Mouse (Mus musculus): Measurements from ENCODE around the gene Tnfaip1.
"Not testable (repeated sequence)": the region's sequence is repeated elsewhere in the genome, so short reads cannot be mapped to it uniquely, and the experiment has no call there.

Gene Tnfaip1

DNA sequence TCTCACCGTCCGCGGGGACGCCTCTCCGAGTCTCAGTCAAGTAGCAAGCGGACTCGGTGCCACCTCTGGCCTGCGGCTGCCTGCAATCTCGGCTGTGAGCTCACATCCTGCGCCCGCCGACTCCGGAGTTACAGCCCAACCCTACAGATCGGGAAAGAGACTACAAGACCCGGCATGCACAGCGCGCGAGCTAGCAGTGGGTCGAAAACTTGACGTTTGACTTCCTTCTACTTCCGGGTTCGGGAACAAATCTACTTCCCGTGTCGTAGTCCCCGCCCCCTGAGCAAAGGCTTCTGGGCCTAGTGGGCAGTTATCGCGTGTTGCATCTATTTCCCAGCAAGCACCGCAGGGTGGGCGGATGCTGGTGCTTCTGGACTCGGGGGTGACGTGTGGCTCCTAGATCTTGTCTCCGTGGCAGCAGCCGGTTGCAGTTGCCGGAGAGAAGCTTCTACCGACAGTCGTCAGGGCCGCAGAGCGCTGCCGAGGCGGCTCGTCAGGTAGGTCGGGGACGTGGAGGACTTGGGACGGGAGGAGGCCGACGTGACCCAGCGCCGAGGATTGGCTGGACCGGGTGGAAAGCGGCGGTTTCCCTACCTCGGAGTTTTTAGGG, at the start of gene Tnfaip1, which contains the start of gene Ift20:
Gene Tnfaip1, minus strand, starts transcription at position 253 of the 610 bp plus-strand sequence.
Gene Ift20, plus strand, starts transcription at position 282 of the 610 bp plus-strand sequence.
- DNase-seq (ENCODE audit: low read depth, low spot score) = peak; percentile 98

DNA sequence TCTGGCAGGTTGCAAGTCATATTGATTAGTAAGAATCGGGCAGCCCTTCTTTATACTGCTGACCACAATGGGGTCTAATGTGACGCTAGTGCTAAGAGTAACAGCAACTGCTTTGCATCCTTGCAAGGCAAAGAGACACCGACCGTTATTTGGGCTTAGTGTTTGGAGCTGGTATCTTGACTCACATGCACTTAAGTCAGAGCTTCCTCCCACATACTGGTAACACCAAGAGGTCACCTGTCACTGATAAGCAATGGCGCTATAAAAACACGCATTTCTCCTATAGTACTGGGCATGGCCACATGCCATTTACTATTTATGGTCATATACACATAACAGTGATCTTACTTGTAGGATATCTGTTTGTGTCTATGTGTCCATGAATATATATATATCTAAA, 46.7 kb upstream of the Tnfaip1 start:
- no peak for DNase-seq (ENCODE audit: low read depth, low spot score)

DNA sequence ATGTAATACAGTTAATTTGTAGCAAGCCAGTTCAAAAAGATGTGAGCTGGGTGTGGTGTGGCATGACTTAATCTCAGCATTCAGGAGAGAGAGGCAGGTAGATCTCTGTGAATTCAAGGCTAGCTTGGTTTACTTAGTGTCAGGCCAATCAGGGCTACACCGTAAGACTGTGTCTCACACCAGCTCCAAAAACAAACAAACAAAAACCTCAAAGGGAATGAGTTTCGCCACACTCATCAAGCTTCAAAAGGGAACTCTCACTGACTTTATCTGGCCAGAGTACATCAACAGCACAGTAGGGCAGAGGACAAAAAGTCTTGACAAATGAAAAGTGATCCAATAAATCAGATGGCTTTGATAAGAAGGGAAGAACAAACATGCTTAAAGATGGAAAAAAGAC, 38.8 kb upstream of the Tnfaip1 start:
- no peak for DNase-seq (ENCODE audit: low read depth, low spot score)

DNA sequence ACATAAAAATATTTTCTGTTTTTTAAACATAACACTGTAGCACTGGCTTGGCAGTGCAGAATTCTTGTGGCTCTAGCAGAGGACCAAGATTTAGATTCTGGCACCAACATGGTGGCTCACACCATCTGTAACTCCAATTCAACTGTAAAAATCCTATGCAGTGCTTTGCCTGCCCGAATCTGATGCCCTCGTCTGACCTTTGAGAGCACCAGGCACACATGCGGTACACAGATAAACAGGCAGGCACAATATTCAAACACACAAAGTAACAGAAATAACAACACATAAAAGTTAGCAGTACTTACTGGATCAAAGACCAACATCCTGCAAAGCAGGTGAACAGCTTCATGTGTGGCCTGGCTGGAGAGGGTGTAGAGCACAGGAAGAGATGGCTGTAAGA, 38.4 kb upstream of the Tnfaip1 start:
- no peak for DNase-seq (ENCODE audit: low read depth, low spot score)

DNA sequence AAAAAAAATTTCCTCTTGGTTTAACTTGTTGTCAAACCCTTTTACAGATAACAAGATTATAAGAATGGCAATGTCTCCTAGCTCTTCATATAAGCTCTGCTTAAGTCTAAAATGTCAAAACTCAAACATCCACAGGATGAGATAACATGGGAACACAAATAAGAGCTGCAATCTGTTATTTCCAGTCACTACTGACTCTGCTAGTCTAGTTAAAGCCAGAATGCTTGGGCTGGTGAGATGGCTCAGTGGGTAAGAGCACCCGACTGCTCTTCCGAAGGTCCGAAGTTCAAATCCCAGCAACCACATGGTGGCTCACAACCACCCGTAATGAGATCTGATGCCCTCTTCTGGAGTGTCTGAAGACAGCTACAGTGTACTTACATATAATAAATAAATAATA, 37.9 kb upstream of the Tnfaip1 start:
- not testable (repeated sequence) for DNase-seq (ENCODE audit: low read depth, low spot score)

DNA sequence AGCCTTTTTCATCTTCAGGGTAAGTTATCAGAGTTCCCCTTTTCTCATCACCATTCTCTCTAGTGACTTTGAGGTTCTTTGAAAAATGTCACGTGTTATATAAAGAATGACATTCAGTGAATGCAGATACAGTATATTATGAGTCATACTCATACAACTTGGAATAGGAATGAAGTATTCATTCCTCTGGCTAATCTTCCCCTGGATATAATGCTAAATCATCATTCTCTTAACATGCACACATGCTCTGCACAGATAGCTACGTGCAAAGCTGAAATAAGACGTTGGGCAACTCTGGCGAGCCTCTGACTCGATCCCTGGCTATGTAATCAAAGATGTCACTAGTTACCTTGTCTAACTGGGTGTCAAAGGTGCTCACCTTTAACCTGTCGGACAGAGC, 35.7 kb upstream of the Tnfaip1 start:
- DNase-seq (ENCODE audit: low read depth, low spot score) = no peak

DNA sequence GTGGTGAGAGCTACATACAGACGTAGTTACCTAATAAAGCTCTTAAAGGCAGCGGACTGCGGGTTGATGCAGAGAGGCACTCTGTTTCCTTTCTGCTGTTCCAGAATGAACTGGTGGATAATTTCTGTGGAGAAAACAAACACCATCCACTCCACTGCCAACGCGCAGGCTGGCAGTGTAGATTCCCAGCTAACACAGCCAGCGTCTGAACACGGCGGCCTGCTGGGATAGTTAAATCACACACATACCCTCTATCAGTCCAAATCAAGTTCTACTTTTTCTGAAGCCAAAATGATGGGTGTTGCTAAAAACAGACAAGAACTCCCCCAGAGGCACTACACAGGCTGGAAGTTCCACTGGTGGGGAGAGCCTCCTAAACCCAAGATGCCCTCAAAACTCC, 35.3 kb upstream of the Tnfaip1 start:
- no peak for DNase-seq (ENCODE audit: low read depth, low spot score)

DNA sequence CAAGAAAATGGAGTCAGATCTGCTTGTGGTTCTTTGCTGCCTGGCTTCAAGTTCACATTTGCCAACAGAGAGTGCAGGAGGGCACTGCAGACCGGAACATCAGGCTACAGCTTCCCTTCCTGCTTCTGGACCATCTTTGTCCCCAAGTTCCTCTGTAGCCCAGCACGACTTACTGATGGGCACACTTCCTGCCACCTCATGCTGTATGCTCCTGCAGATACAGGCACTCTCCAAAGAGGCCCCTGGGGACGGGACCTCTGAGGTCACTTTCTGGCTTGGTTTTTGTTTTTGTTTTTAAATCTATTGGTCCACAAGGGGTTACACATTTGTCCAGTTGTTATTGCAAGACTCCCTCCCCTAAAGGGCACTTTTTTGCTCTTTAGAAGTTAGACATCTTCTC, 33.7 kb upstream of the Tnfaip1 start:
- DNase-seq (ENCODE audit: low read depth, low spot score) = no peak

DNA sequence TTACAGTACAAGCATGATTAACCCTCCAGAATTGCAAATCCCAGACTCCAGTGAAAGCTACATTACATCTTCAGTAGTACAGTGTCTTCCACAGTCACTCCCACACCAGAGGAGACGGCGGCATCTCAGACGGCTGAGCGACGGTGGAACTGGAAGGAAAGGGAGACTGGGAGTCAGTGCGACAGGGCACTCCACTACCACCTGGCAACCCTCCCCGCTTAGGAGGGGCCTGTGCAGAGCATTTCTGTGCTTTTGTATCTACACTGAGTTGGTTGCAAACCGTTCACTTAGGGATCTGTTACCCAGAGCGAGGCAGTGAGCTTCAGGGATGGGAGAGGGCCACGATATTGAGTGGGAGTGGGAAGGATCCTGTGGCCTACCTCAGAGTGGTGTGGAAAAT, 32.7 kb upstream of the Tnfaip1 start:
- no peak for DNase-seq (ENCODE audit: low read depth, low spot score)

DNA sequence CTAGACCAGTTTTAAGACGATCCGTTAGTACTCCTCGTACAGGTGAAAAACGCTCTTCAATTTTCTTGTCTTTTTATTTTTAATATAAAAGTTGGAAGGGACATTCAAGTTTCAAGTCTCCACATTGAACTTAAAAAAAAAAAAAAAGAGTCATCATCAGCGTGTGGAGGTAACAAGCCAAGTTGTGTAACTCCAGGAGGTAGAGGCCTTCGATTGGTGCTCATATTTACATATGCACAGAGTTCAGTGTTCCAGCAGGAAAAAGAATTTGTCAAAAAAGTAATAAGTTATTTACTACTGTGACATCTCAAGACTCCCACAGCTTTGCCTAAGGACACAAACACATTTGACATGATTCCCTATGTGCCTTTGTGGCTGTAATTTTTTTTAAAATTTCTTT, 31.5 kb upstream of the Tnfaip1 start:
- no peak for DNase-seq (ENCODE audit: low read depth, low spot score)

DNA sequence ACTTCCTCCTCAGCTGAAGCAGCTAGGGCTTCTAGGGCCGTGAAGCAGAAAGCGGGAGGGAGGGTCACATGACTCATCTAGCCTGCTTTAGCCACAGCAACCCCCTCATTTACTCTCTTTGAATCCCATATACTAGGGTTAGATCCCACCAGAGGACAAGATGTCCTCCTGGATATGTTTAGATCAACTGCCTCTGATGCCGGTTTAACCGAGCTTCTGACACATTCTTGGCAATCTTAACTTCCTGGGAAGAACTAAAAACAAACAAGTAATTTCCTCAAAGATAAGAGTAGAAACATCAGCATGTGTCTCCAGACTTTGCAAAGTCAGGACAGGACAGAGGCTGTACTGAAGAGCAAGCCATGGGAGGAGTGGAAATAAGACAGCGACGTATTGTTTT, 30.6 kb upstream of the Tnfaip1 start:
- DNase-seq (ENCODE audit: low read depth, low spot score) = no peak

DNA sequence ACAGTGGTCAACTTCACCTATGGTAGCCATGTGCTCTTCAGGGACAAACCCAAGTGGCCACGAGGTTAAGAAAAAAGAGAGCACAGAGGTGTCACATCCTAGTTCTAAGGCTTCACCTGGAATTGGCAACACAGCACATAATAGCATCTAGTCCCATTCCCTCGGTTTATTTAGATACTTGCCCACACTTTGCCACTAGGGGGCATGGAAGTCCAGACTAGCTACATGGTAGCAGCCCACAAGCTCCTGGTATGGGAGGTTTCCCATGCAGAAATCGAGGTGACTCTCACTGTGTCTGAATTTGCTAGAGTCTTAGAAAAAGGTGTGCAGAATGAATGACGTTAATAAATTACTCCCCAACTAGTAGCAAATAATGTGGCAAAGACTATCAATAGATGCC, 24.3 kb upstream of the Tnfaip1 start:
- peak; percentile 76 for DNase-seq (ENCODE audit: low read depth, low spot score)

DNA sequence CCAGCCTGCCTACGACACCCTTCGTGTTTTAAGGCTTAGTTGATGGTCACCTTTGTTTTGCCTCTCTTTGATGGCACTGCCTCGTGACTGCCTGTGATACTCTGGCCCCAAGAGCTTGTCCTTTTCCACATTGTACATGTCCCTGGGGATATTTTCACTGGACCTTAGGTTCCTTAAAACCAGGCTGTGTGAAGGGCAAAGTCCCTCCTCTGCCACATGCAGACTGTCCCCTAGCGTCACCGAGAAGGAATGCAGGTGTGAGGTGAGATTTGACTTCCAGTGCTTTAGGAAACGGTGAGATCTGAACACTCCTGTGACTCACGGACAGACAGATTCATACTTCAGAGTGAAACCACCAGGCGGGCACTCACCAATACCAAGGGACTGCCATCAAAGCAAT, 21.1 kb upstream of the Tnfaip1 start:
- DNase-seq (ENCODE audit: low read depth, low spot score) = no peak

DNA sequence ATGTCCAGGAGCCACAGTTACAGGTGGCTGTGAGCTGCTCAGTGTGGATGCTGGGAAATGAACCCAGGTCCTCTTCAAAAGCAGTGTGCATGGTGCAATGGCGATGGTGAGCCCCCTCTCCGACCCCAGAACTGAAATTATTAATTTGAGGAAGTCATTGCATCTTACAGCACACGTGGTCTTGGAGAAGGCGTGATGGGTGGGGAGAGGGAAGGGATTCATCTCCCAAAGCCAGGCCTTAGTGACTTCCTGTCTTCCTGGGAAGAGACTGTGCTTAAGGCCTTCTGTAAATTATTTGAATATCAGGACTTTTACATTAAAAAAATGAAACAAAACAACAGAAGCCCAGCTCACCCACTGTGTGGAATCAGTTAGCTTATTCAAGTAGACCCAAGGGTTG, 19.9 kb upstream of the Tnfaip1 start:
- no peak for DNase-seq (ENCODE audit: low read depth, low spot score)

DNA sequence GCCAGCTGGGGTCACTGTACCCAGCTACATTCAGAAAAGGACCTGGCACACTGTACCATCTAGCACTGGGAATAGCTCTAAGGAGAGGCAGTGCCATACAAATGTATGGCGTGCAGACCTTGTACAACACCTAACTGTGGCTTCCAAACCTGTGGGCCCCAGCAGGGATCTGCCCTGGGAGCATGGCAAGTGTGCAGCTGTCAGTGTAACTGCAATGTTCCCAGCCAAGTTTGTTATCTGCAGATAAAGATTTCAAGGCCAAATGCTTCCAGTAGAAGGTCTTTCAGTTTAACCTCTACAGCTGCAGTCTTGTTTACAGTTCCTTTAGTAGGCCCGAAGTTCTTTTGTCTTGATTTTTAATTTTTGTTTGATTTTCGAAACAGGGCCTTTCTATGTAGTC, 19.5 kb upstream of the Tnfaip1 start:
- DNase-seq (ENCODE audit: low read depth, low spot score) = no peak

DNA sequence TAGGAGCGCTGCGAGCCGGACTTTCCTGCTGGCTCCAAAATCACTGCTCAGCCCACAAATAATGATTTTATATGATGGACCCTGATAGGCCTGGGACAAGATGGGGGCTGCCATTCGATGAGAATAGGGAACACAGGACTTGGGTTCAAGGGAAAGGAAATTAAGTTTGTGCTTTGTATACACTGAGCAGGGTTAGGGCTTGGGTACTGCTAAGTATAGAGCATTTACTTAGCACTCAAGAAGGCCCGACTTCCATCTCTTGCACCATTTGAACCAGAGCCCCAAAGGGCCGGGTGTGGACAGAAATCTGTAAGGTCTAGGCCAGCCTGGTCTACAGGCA, 14.9 kb upstream of the Tnfaip1 start:
- no peak for DNase-seq (ENCODE audit: low read depth, low spot score)

DNA sequence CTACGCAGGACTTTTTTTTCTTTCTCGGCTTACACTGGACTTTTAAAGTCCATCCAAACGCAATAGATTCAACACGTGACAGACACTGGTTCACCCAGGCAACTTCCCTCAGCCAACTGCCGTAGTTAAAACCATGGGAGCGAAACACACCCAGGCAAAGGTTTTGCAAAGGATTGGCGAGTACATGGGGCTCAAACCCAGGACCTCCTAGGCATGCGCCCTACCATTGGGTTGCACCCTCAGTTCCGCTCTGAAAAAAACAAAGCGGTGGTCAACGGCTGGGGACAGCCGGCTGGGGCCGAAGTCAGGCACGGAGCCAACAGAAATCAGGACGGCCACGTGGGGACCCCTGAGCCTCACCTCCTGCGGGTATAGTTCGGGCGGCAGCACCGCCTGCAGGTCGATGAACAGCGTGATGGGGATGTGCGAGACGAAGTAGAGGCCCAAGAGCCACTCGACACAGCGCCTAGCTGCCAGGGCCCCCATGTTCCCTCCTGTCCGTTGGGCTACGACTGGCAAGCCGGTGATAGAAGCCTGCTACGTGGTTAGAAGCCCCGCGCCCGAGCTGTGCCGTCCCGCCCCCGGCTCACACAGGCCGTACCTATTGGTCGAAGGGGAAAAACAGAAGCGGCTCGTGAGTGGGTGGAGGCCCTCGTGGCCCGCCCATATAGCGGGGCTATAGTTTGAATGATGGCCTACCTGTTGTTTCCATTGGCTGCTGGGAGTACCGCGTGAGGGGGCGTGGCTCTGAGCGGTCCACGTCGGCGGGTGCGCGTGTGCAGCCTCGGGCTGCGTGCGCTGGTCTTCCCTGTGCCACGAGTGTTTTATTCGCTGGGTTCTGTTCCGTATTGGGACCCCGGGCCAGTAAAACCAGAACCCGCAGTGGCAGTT, 14.3 kb upstream of the Tnfaip1 start, which contains the start of gene Tmem97:
Gene Tmem97, minus strand, starts transcription at position 610 of the 891 bp plus-strand sequence.
- peak; percentile 95 for DNase-seq (ENCODE audit: low read depth, low spot score)

DNA sequence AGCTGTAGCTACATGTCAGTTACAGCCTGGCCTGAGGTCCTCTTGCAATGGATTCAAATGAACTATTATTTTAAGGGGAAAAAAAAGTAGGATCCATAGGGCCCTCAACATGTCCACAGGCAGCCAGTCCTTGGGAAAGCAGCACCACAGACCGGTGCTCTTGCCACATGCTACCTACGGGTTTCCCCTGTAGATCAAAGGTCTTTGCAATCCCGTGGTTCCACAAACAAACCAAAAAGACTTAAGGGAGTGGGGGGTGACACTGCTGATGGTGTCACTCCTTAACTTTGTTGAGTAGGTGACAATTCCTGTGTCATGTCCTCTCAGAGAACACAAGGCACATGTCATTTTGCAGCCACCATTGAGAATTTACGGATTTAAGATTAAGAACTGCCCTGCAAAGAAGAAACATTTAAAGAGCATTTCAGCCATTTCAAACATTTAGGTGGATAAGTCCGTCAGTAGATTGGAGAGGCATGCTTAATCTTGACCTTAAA, 13.4 kb upstream of the Tnfaip1 start:
- no peak for DNase-seq (ENCODE audit: low read depth, low spot score)

DNA sequence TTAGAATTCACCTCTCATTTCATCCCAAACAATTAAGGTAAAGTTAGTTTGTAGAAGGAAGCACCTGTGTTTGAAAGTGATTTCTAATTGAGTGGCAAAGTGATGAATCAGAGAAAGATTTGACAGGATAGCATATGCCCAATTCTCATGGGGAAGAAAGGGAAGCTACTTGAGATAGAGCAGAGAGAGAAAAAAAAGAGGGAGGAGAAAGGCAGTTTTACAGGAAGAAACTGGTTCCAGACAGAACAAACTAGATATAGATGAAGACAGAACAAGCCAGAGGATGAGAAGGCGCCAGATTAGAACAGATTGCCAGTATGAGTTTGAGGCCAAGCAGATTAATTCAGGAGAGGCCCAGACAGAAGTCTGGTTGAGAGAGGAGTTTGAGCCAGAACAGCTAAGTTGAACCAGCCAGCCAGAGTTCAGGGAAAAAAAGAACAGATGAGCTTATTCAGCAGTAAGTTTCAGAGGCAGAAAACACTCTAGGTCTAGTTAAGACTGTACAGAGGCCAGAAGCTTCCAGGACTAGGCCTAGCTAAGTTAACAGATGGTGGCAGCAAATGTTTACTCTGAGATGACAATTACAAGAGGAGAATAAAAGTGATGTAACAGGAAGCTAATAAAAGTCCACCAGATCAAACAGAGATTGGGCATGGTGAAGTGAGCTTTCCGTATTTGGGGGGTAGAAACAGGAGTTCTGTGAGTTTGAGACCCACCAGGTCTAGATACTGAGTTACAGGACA, 11.8 kb upstream of the Tnfaip1 start:
- no peak for DNase-seq (ENCODE audit: low read depth, low spot score)

DNA sequence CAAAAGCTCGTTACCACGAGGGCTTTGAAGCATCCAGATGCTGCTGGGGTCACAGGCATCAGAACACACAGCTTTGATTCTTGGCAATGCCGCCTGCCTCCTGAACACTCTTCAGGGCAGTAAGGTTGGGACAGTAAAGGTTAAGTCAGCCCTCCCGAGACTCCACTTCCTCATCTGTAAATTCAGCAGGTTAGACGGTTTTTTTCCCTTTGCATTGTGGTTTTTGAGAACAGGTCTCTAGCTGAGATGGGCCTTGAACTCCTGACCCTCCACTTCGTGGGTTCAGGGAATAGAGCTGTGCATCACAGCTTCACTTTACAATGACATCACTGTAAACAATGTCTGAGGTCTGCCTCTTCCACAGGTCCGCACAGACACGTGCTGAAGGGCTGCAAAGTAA, 9.0 kb upstream of the Tnfaip1 start:
- no peak for DNase-seq (ENCODE audit: low read depth, low spot score)

DNA sequence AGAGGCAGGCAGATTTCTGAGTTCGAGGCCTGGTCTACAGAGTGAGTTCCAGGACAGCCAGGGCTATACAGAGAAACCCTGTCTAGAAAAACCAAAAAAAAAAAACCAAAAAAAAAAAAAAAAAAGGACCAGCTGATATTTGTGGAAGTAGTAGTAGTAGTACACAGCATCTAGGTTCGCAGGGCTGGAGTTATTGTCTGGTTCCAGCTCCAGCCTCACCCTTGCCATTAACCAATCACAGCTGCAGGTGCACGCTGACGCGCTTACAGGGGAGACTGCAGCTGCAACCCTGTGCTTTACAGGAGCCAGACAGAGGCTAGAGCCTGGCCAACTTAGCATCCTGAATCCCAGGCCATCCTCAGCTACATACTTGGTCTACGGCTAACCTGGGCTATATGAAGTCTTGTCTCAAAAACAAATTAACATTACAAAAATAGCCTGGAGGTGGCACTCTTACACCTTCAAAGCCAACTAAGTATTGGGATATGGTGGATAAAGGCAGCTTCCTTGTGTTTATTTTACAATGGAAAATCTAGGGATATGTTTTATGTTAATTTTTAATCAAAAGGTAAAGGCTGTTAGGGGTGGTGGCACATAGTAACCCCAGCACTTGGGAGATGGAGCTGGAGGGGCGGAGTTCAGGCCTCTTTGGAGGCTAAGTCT, 8.4 kb upstream of the Tnfaip1 start:
- no peak for DNase-seq (ENCODE audit: low read depth, low spot score)

DNA sequence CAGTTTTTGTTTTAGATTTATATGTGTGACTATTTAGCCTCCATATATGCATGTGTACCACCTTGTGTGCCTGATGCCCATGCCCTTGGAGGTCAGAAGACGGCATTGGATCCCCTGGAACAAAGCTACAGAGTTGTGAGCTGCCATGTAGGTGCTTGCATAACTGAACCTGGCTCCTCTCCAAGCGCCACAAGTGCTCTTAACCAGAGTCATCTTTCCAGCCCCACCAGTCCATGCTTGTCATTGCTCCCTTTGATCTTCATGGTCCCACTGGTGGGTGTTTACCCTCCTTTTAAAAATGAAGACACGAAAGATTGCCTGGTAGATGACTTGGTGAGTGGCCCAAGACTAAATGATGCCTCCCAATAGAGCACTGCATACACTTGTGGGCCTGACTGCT, 4.2 kb upstream of the Tnfaip1 start:
- no peak for DNase-seq (ENCODE audit: low read depth, low spot score)

Measured in forelimb bud, embryonic 11.5 days (tissue).